Mouse (Mus musculus): ENCODE measurements around the gene Acr.

Acr gene

GRCm38 (mm10) chr15:89547824-89548601, 20.1 kb upstream of the Acr start:
- peak; percentile 55 for DNase-seq (ENCODE audit: low read depth, low spot score)

- DNase-seq (ENCODE audit: low read depth, low spot score) = no peak
Observed at GRCm38 (mm10) chr15:89548837-89549236, 19.3 kb upstream of the Acr start.

- DNase-seq (ENCODE audit: low read depth, low spot score) = no peak
Observed at GRCm38 (mm10) chr15:89550506-89550905, 17.6 kb upstream of the Acr start.

GRCm38 (mm10) chr15:89551733-89552132, 16.4 kb upstream of the Acr start:
- no peak for DNase-seq (ENCODE audit: low read depth, low spot score)

GRCm38 (mm10) chr15:89555591-89555990, 12.5 kb upstream of the Acr start:
- no peak for DNase-seq (ENCODE audit: low read depth, low spot score)

- peak; percentile 43 for DNase-seq (ENCODE audit: low read depth, low spot score)
Observed at GRCm38 (mm10) chr15:89556401-89557178, 11.5 kb upstream of the Acr start.

GRCm38 (mm10) chr15:89557179-89557995, 10.7 kb upstream of the Acr start:
- DNase-seq (ENCODE audit: low read depth, low spot score) = no peak

- DNase-seq (ENCODE audit: low read depth, low spot score) = no peak
Observed at GRCm38 (mm10) chr15:89557996-89558390, 10.1 kb upstream of the Acr start.

GRCm38 (mm10) chr15:89559202-89559731, 8.9 kb upstream of the Acr start:
- no peak for DNase-seq (ENCODE audit: low read depth, low spot score)

GRCm38 (mm10) chr15:89572147-89572546, 4.0 kb downstream of the Acr start:
- no peak for DNase-seq (ENCODE audit: low read depth, low spot score)

GRCm38 (mm10) chr15:89582494-89582893, 14.4 kb downstream of the Acr start:
- DNase-seq (ENCODE audit: low read depth, low spot score) = no peak

- DNase-seq (ENCODE audit: low read depth, low spot score) = no peak
Observed at GRCm38 (mm10) chr15:89585101-89585500, 17.0 kb downstream of the Acr start.

- DNase-seq (ENCODE audit: low read depth, low spot score) = no peak
Observed at GRCm38 (mm10) chr15:89585631-89586030, 17.5 kb downstream of the Acr start.

- DNase-seq (ENCODE audit: low read depth, low spot score) = no peak
Observed at GRCm38 (mm10) chr15:89589146-89589545, 21.0 kb downstream of the Acr start.

GRCm38 (mm10) chr15:89591317-89591716, 23.2 kb downstream of the Acr start:
- no peak for DNase-seq (ENCODE audit: low read depth, low spot score)

GRCm38 (mm10) chr15:89591723-89592455, 23.8 kb downstream of the Acr start, which contains the start of gene Rabl2:
Gene Rabl2, minus strand, starts transcription at chr15:89591923.
- peak; percentile 81 for DNase-seq (ENCODE audit: low read depth, low spot score)

GRCm38 (mm10) chr15:89592548-89592947, 24.4 kb downstream of the Acr start:
- DNase-seq (ENCODE audit: low read depth, low spot score) = no peak

GRCm38 (mm10) chr15:89605822-89606570, 37.9 kb downstream of the Acr start:
- DNase-seq (ENCODE audit: low read depth, low spot score) = no peak

- DNase-seq (ENCODE audit: low read depth, low spot score) = no peak
Observed at GRCm38 (mm10) chr15:89607480-89607879, 39.4 kb downstream of the Acr start.

GRCm38 (mm10) chr15:89607888-89608287, 39.8 kb downstream of the Acr start:
- DNase-seq (ENCODE audit: low read depth, low spot score) = no peak
